Mouse (Mus musculus) heart, embryonic 12.5 days (tissue): ENCODE results near the gene Lix1l. TPM values are rescaled to one million over a fixed set of nuclear protein-coding genes. Genes with fewer than 3 reads are reported as not detected.

Experiments
- ATAC-seq: fragments of 200-750 bp; cut with Nextera tagmentation; 2 replicates; pipeline ENCODE4 v1.8.0; 2017; ENCODE audit warnings: moderate TSS enrichment, moderate library complexity; ENCODE audit not compliant: insufficient number of reproducible peaks, low FRiP score
- H3K27ac ChIP-seq: fragments of 300-500 bp; sonication (generic); 2 replicates; pipeline ENCODE4 v1.5.1; 2016; ENCODE audit warnings: mild to moderate bottlenecking, moderate library complexity; ENCODE audit not compliant: poor library complexity, severe bottlenecking
- H3K27me3 ChIP-seq: fragments of 300-500 bp; sonication (generic); replicated peaks from 2 replicates; pipeline ENCODE4 v1.6.1; 2016; ENCODE audit warnings: mild to moderate bottlenecking, moderate library complexity
- H3K36me3 ChIP-seq: fragments of 300-500 bp; sonication (generic); 2 replicates; pipeline ENCODE4 v1.6.1; 2016; ENCODE audit warnings: mild to moderate bottlenecking, moderate library complexity
- H3K4me1 ChIP-seq: fragments of 300-500 bp; sonication (generic); replicated peaks from 2 replicates; pipeline ENCODE4 v1.6.1; 2016; ENCODE audit warnings: mild to moderate bottlenecking
- H3K4me2 ChIP-seq: fragments of 300-500 bp; sonication (generic); 2 replicates; pipeline ENCODE4 v1.6.1; 2016; ENCODE audit warnings: mild to moderate bottlenecking, moderate library complexity
- H3K4me3 ChIP-seq: fragments of 300-500 bp; sonication (generic); 2 replicates; pipeline ENCODE4 v1.5.1; 2016; ENCODE audit warnings: mild to moderate bottlenecking
- H3K9ac ChIP-seq: fragments of 300-500 bp; sonication (generic); 2 replicates; pipeline ENCODE4 v1.6.1; 2016; ENCODE audit warnings: mild to moderate bottlenecking, moderate library complexity
- H3K9me3 ChIP-seq: fragments of 300-500 bp; sonication (generic); replicated peaks from 2 replicates; pipeline ENCODE4 v1.6.1; 2016; ENCODE audit warnings: mild to moderate bottlenecking, moderate library complexity
- whole genome bisulfite sequencing: fragments of 180-500 bp; shearing (Covaris S2); methylation state at CpG from one replicate; pipeline ENCODE4 v1.1.7; 2016; 5-methylcytosine and 5-hydroxymethylcytosine counted together
- polyA plus RNA-seq: library from polyadenylated mRNA; unstranded; fragments of >200 nt; fragmentation: Nextera tagmentation; extraction: Ambion mirVana; gene quantifications from 2 replicates; pipeline ENCODE4 v1.2.1, GENCODE M21; 2016

Gene Lix1l
- 5.1 and 5.2 TPM in 2 replicates for polyA plus RNA-seq

DNA sequence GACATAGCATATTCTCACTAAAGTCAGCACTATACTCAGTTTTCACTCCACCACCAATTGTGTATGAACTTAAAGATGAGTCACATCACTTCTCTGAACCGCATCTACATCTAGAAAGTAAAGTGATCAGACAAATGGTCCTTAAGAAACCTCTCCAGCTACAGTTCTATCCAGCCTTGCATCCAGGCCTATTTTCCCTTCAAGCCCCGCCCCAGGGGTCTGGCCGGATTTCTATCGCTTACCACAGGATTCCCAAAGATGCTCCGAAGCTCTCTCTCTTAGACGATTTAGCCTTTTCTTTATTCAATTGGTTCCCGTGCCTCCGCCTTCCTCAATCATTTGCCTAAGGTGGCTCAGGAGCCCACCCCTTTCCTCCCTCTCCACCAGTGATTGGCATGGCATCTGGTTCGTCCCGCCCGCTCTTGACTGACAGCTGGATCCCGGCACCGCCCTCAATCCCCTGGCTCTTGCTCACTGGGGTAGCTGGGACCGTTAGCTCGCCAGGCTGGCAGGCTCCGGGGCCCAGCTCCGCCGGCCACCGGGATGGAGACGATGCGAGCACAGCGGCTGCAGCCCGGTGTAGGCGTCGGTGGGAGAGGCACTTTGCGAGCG lies at the start of gene Lix1l:
Gene Lix1l (plus strand): TSS at position 511 of the 612 bp plus-strand sequence.
- Histone ChIP-seq H3K4me3 (peak within 1 kb of the TSS; percentile 88), H3K9ac (peak within 1 kb of the TSS; percentile 95), H3K27me3 (0 out of 2 replicates have a peak, but pooled peaks cover 5% of the 10 kb centered on the region), H3K36me3 (0 out of 2 replicates have a peak, but pooled peaks cover 12% of the 10 kb centered on the region), H3K27ac (peak within 1 kb of the TSS; percentile 98), H3K9me3 (no peaks in the 10 kb centered on the region), H3K4me1 (peaks cover 56% of the 10 kb centered on the region), H3K4me2 (peak within 1 kb of the TSS; percentile 81)
- ATAC-seq: peak; percentile 92
- WGBS: 1% methylated on average over 25 of the region's 27 CpGs

DNA sequence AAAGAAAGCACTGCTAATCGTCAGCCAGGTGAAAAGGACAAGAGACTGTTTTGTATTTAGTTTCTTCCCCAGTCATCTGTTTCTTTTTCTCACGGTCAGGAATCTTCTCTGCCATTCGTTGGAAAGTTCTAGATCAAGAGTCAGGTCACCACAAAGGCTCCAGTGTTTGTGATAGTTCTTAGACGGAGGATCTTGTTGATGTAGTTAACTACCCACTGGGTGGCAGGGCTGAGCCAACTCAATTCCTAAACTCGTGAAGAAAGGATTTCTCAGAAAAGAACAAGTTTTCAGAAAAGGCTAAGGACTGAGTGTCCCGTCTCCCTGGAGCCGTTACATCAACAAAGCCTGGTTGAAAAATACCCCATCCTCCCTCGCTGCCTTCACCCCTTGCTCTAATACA lies 49.7 kb upstream of the Lix1l start:
- peaks cover 53% of the 10 kb centered on the region for H3K4me1 ChIP-seq
- H3K4me3 ChIP-seq: no peak overlapping the region
- H3K36me3 ChIP-seq: no peaks in the 10 kb centered on the region
- no peak overlapping the region for H3K4me2 ChIP-seq
- H3K27ac ChIP-seq: no peak overlapping the region
- H3K9ac ChIP-seq: no peak overlapping the region
- H3K9me3 ChIP-seq: no peaks in the 10 kb centered on the region
- H3K27me3 ChIP-seq: no peaks in the 10 kb centered on the region
- 14% methylated on average over 8 of the region's 8 CpGs for WGBS
- no peak for ATAC-seq

DNA sequence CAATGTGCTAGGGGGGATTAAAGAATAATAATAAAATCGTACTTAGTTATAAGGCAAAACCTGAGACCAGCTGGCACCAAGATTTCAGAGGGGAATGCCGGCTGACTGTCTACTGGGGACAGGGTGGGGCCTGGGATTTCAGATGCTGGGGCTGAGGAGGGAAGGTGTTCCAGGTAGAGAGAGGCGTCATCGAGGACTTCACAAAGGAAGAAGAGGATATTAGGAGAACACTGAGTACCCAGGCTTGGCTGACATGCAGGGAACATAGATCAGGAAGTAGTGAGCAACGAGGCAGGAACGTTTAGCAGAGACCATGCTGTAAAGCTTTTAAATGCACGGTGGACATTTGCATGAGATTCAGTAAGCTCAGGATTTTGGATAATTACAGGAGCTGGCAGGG lies 49.1 kb upstream of the Lix1l start:
- no peak overlapping the region for H3K4me2 ChIP-seq
- no peak overlapping the region for H3K9ac ChIP-seq
- H3K36me3 ChIP-seq: no peaks in the 10 kb centered on the region
- ATAC-seq: no peak
- no peaks in the 10 kb centered on the region for H3K27me3 ChIP-seq
- no peak overlapping the region for H3K4me3 ChIP-seq
- 64% methylated on average over 7 of the region's 7 CpGs for WGBS
- no peak overlapping the region for H3K27ac ChIP-seq
- no peaks in the 10 kb centered on the region for H3K9me3 ChIP-seq
- H3K4me1 ChIP-seq: peaks cover 56% of the 10 kb centered on the region

DNA sequence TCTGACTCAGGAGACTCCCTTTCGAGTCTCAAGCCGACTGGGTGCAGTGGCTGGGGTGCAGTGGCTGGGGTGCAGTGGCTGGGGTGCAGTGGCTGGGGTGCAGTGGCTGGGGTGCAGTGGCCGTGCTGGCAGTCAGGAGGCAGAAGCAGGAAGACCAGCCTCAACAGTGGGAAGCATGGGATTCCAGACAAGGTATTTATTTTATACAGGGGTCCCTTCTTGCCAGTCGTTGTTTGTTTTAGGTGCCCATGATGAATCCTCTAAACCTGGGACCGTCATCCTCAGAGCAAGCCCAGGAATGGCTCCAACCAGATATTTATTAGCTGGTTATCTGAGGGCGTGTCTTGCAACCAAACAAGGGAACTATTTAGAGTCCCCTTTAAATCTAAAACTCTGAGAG lies 47.3 kb upstream of the Lix1l start:
- no peaks in the 10 kb centered on the region for H3K36me3 ChIP-seq
- no peak overlapping the region for H3K4me2 ChIP-seq
- no peak overlapping the region for H3K9ac ChIP-seq
- WGBS: 70% methylated on average over 6 of the region's 6 CpGs
- no peak overlapping the region for H3K4me3 ChIP-seq
- no peak for ATAC-seq
- H3K9me3 ChIP-seq: no peaks in the 10 kb centered on the region
- peaks cover 46% of the 10 kb centered on the region for H3K4me1 ChIP-seq
- no peak overlapping the region for H3K27ac ChIP-seq
- no peaks in the 10 kb centered on the region for H3K27me3 ChIP-seq

DNA sequence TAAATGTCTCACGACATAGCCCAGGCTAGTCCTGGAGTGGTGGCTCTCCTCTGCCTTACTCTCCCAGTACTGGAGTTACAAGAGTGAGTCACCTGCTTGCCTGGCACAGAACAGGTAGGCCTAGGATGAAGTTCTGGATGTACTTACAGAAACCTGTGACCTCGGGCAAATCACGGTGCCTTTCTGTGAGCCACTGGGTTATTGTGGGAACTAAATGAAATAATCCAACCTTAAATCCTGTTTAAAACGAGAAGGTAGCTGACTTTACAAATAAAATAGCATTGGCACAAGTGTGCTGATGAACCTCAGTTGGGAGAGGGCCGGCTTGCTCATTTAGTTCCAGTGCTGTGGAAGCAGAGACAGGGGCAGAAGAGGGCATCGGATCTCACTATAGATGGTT lies 46.7 kb upstream of the Lix1l start:
- Histone ChIP-seq H3K9me3 (no peaks in the 10 kb centered on the region), H3K27ac (no peak overlapping the region), H3K27me3 (no peaks in the 10 kb centered on the region), H3K9ac (no peak overlapping the region), H3K4me3 (no peak overlapping the region), H3K4me2 (no peak overlapping the region), H3K4me1 (peaks cover 42% of the 10 kb centered on the region), H3K36me3 (peaks cover 4% of the 10 kb centered on the region)
- ATAC-seq: no peak
- 79% methylated on average over 6 of the region's 6 CpGs for WGBS

DNA sequence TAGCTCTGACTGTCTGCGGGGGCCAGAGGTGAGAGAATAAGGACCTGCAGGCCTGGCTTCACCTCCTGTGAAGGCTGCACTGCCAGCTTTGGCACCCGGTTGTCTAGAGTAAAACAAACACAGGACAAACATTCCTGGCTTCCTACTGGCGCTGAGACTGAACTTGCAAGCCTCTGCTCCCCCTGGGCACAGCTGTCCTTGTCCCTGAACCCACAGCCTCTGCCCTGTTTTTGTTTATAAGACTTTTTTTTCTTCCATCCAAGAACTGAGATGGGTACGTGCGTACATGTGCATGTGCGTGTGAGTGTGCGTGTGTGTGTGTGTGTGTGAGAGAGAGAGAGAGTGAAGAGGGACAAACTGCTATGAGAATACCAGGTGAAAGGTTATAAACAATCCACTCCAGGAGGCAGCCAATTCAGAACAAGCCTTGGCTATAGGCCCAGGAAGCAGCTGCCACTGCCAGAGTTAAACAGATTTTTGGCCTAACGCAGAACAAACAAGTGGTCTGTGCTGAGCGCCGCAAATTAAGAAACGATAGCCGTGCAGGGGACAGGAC lies 45.8 kb upstream of the Lix1l start:
- H3K27ac ChIP-seq: peak overlapping the region; percentile 97
- peak overlapping the region; percentile 37; the same call in 1 of the 2 replicates for H3K9ac ChIP-seq
- H3K36me3 ChIP-seq: peaks cover 13% of the 10 kb centered on the region
- WGBS: 49% methylated on average over 12 of the region's 12 CpGs
- H3K4me2 ChIP-seq: no peak overlapping the region
- peaks cover 41% of the 10 kb centered on the region for H3K4me1 ChIP-seq
- no peaks in the 10 kb centered on the region for H3K9me3 ChIP-seq
- ATAC-seq: no peak
- no peaks in the 10 kb centered on the region for H3K27me3 ChIP-seq
- H3K4me3 ChIP-seq: no peak overlapping the region

DNA sequence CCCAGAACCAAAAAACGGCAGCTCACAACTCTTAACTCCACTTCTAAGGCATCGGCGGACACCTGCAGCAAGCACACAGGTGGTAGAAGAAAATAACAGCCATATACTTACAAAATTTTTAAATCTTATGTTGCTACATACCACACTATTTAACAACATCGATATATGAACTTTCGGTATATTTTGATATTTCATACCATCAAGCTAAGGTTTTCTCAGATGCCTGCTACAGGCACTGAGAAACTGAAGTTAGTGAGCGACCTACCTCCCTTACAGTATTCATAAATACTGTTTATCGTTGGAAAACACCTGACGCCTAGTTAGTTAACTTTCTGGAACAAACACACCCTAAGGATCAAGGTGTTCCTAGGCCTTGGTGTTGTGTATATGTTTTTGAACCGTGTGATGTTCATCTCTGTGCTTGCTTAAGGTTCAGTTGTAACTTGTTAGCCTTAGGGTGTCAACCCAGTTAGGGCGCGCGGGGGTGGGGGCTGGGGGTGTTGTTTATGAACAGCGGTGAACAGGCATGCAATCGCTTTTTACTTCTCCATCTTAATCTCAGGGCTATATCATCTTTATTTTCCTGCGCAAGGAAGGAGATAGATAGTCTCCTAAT lies 44.8 kb upstream of the Lix1l start:
- peak overlapping the region; percentile 78 for H3K4me3 ChIP-seq
- H3K9me3 ChIP-seq: no peaks in the 10 kb centered on the region
- 72% methylated on average over 15 of the region's 15 CpGs for WGBS
- H3K4me1 ChIP-seq: peaks cover 43% of the 10 kb centered on the region
- H3K27ac ChIP-seq: peak overlapping the region; percentile 97
- H3K27me3 ChIP-seq: no peaks in the 10 kb centered on the region
- ATAC-seq: no peak
- H3K9ac ChIP-seq: peak overlapping the region; percentile 86; the same call in 1 of the 2 replicates
- peak overlapping the region; percentile 92 for H3K4me2 ChIP-seq
- peaks cover 23% of the 10 kb centered on the region for H3K36me3 ChIP-seq

DNA sequence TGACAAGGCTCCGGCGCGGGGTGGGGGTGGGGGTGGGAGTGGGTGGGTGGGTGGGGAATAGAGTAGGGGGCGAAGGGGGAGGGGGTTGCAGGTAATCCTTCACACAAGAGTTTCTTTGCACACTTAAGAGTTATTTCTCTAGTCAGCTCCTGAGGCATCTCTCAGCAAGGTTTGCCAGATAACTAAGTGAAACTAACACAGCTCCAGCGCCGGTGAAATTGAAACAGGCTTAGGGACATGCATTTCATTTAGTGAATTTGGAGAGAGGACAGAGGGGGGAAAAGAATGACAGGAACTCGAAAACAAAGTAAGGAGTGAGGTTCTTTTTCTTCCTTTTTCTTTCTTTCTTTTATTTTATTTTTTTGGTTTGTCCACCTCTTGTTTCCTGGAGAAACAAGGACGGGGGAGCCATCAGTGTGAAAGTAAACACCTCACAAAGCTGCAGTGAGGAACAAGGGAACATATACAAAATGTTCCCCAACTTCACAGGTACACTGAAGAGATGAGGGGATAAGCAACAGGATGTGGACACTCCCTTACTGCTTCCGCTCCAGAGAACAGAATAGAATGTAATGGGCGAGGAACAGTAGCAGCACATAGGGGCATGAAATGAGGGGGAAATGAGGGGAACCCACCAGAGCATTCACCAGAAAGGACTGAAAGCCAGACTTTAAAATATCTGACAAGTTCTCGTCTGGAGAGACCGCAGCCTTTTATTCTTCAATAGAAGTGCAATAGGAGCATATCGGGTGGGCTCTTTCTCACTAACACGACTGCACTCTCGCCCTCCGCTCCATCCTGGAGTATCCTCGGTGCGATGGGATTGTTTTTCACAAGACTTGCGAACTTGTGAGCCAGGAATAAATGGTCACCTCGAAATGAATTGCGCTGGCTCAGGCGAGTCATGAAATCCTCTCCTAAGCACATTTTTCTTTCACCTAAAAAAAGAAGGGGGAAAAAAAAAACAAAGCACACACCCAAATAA lies 44.0 kb upstream of the Lix1l start:
- Histone ChIP-seq H3K9me3 (no peaks in the 10 kb centered on the region), H3K9ac (peak overlapping the region; percentile 86), H3K4me1 (peaks cover 43% of the 10 kb centered on the region), H3K4me2 (peak overlapping the region; percentile 92), H3K27ac (peak overlapping the region; percentile 97), H3K36me3 (peaks cover 30% of the 10 kb centered on the region), H3K4me3 (peak overlapping the region; percentile 78), H3K27me3 (no peaks in the 10 kb centered on the region)
- 2% methylated on average over 22 of the region's 22 CpGs for WGBS
- no peak for ATAC-seq

DNA sequence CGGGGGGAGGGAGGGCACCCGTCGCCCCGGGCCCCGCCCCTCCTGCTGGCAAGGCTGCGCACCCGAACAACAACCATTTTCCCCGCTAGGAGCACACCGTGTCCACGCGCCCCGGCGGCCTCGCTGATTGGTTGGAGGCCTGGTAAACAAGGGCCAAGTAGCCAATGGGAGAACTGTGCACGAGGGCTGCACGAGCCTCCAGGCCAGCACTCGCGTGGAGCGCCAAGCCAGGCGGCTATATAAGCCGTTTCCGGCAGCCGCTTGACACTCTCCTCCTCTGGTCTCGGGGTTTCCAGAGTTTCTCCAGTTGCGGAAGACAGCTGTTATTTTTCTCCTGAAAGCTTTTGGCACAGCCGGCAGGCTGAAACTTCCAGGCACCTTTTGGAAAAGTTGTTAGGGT lies 43.3 kb upstream of the Lix1l start, which contains the start of gene Txnip:
Gene Txnip (plus strand): TSS at position 264 of the 400 bp plus-strand sequence.
- Histone ChIP-seq H3K4me3 (peak within 1 kb of the TSS; percentile 78), H3K9ac (peak within 1 kb of the TSS; percentile 93), H3K9me3 (no peaks in the 10 kb centered on the region), H3K4me2 (peak within 1 kb of the TSS; percentile 92), H3K27me3 (no peaks in the 10 kb centered on the region), H3K36me3 (peaks cover 31% of the 10 kb centered on the region), H3K4me1 (peaks cover 45% of the 10 kb centered on the region), H3K27ac (peak within 1 kb of the TSS; percentile 97)
- WGBS: 1% methylated on average over 26 of the region's 26 CpGs
- ATAC-seq: peak; percentile 99

DNA sequence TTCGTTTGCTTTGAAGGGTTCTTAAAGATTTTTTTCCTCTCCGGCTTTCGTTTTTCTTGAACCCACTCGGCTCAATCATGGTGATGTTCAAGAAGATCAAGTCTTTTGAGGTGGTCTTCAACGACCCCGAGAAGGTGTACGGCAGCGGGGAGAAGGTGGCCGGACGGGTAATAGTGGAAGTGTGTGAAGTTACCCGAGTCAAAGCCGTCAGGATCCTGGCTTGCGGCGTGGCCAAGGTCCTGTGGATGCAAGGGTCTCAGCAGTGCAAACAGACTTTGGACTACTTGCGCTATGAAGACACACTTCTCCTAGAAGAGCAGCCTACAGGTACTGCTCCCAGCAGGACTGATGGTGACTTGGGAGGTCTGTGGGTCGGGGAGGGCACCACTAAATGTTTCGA lies 42.8 kb upstream of the Lix1l start:
- Histone ChIP-seq H3K4me3 (peak overlapping the region; percentile 78), H3K27ac (peak overlapping the region; percentile 97), H3K4me1 (peaks cover 45% of the 10 kb centered on the region), H3K9me3 (no peaks in the 10 kb centered on the region), H3K27me3 (no peaks in the 10 kb centered on the region), H3K9ac (peak overlapping the region; percentile 93), H3K4me2 (peak overlapping the region; percentile 92), H3K36me3 (peaks cover 31% of the 10 kb centered on the region)
- WGBS: under 1% methylated on average over 17 of the region's 17 CpGs
- ATAC-seq: no peak
